Mouse (Mus musculus): ENCODE measurements around the gene Nradd. TPM values are rescaled to one million over a fixed set of nuclear protein-coding genes. Genes with fewer than 3 reads are reported as not detected.
A peak's percentile ranks its signal among the peaks of the same experiment; 100 is the strongest.

The Nradd gene
- 1 to 10 TPM; 2.4 to 3.4 TPM for polyA plus RNA-seq (2017; shearing (Covaris generic))

DNA sequence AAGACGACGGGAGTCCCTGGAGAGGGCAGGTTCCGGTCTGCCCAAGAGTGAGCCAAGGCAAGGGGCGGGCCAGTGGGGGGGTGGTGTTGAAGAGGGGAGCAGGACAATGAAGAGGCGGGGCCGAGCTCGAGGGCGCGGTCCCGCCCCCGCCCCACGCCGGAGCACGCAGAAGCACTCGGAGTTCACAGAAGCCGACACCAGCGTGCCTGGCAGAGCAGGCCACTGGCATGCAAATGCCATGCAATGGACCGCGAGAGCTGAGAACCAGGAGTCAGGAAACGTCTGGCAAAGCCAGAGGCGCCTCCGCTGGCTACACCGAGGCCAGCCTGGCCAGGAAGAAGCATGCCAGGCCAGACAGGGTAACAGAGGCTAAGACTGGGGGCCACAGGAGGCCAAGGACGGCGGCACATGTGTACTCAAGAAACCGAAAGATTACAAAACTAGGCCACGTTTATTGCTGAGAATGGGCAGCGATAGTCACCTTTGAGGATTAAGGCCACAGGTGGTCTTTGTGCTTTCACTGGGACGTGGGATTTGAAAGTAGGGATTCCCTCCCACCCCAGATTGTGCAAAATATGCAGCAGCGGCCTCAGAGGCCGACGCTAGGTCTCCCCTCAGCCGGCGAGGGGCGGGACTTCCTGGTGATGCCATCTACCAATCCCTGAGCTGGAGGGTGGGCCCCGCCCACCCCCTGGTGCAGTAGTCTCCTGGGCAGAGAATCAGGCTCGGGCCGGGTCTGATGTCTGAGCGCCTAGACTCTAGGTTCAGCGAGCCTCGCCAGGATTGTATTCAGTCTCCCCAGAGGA is at the start of gene Nradd:
Gene Nradd, minus strand, starts transcription at position 92 of the 806 bp plus-strand sequence.
- ATAC-seq, result no peak

GRCm38 (mm10) chr9:110673107-110673752 is 49.0 kb upstream of the Nradd start:
- no peak for ATAC-seq

GRCm38 (mm10) chr9:110672462-110673106 is 48.3 kb upstream of the Nradd start:
- ATAC-seq, result no peak

DNA sequence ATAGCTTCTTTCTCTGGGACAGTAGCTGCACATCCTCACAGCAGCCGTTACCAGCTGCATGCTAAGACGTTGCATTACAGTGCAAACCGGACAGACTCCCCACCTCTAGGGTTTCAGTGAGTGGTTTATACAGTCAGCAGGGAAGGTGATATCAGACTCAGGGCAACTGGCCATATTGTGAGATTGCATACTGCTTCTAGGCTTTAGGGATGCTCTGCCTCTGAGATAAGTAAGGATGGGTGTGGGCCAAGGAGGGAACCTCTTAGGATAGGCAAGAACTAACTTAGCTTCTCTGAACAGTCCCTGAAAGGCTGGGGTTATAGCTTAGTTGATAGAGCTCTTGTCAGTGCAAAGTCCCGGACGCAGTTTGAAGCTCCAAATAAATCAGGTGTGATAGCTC is 45.5 kb upstream of the Nradd start:
- no peak for ATAC-seq

- ATAC-seq, result no peak
Observed at GRCm38 (mm10) chr9:110668601-110669293, 44.5 kb upstream of the Nradd start.

DNA sequence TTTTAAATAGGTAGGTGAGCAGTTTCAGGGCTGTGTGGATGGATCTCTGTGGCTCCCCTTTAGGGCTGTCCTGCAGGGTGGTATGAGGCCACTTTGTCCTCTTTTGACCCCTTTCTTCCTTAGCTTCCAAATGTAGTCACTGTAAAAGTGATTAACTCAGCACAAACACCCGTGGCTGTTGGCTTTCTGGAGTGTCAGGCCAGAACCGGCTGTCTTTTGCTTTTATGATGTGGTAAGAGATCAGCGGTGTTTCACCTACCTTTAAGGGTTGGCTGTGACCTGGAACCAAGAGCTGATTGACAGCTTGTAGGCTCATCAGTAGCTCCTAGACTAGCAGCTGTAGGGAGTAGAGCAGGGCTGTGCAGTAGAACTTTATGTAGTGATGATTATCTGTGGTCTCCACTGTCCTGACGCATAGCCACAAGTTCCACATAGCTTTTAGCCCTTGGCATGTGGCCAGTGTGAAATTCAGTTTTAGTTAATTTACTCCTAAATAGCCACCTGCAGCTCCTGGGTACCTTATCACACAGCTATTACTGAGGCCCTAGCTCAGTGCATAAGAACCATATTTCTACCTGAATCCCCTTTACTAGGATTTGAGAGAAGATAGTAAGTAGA is 43.1 kb upstream of the Nradd start:
- ATAC-seq, result no peak

GRCm38 (mm10) chr9:110666374-110666773 is 42.1 kb upstream of the Nradd start:
- no peak for ATAC-seq

DNA sequence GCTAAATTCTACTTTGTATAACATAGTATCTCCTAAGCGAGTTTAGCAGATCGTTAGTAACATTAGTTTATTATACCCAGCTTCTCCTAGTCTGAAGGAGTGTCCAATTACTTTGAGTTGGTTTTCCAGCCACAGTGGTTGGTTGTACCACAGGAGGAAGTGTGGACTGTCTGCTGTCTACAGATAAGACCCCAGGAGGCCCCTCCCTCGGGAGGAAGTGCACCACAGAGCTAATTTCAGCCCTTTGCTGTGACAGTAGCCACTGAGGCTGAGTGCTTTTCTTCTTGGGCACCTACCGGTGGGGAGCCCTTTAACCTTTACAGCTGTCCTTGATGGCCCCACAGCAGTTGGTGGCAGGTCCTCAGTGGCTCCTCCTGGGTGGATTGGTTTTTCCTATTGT is 41.7 kb upstream of the Nradd start:
- ATAC-seq, result no peak

DNA sequence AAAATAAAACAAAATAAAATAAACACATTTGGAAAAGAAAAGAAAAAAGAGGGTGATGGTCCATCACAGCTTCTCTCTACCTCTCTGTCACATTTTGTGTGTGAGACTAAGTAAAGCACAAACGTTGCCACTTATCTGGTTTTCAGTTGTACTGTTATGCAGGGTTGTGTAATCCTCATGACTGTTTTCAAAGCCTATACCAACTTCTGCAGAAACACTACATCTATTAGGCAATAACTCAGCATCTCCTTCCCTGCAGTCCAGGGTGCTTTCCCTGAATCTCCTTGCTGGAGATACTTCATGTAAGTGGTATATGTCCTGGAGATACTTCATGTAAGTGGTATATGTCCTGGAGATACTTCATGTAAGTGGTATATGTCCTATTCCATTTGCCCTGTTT is 38.6 kb upstream of the Nradd start:
- no peak for ATAC-seq

DNA sequence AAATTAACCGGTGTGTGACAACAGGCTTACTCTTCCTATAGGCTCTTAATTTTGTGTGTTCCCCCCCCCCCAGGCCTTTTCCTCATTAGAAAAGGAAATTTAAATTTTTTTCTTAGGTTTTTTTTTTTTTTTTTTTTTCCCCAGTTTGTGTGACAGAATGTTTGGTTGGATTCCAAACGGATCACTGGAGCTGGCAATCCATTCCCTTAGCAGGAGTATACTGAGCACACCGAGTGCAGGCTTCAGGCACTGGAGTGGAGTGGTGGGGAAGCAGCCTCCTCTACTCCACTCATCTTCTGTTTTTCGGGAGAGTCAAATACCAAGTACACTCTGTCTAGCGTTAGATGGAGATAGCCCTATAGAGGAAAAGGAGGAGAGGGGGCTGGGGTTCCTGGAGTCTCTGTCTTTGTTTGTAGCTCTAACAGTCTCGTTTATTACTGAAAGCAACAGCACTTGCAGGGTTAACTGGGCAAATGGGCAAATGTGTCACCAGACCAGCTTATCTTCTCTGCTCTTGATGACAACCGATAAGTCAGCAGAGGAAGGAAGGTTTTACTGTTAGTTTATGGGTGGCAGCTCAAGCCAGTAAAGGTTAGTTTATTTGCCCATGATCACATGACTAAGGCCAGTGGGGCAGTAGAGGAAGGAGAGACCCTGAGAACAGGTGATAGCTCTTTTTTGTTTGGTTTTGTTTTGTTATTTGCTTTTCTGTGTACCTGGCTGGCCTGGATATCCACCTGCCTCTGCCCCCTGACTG is 36.8 kb upstream of the Nradd start:
- no peak for ATAC-seq

DNA sequence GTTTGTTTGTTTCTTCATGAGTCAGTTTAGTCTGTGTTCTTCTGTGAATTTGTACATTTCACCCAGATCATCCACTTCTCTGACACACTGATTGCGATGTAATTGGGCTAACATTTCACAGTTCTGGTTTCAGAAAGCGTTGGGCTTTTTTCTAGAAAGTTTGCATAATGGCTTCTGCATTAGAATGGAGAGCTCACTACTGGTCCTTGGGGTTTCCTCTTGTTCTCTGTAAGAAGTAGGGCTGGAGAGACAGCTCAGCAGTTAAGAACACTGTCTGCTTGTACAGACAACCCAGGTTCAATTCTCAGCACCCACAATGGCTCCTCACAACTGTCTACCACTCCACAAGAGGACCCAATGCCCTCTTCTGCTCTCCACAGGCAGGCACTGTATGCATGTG is 36.0 kb upstream of the Nradd start:
- no peak for ATAC-seq

GRCm38 (mm10) chr9:110659521-110659920 is 35.3 kb upstream of the Nradd start:
- no peak for ATAC-seq

- ATAC-seq, result peak; percentile 8
Observed at GRCm38 (mm10) chr9:110657474-110658078, 33.3 kb upstream of the Nradd start.

DNA sequence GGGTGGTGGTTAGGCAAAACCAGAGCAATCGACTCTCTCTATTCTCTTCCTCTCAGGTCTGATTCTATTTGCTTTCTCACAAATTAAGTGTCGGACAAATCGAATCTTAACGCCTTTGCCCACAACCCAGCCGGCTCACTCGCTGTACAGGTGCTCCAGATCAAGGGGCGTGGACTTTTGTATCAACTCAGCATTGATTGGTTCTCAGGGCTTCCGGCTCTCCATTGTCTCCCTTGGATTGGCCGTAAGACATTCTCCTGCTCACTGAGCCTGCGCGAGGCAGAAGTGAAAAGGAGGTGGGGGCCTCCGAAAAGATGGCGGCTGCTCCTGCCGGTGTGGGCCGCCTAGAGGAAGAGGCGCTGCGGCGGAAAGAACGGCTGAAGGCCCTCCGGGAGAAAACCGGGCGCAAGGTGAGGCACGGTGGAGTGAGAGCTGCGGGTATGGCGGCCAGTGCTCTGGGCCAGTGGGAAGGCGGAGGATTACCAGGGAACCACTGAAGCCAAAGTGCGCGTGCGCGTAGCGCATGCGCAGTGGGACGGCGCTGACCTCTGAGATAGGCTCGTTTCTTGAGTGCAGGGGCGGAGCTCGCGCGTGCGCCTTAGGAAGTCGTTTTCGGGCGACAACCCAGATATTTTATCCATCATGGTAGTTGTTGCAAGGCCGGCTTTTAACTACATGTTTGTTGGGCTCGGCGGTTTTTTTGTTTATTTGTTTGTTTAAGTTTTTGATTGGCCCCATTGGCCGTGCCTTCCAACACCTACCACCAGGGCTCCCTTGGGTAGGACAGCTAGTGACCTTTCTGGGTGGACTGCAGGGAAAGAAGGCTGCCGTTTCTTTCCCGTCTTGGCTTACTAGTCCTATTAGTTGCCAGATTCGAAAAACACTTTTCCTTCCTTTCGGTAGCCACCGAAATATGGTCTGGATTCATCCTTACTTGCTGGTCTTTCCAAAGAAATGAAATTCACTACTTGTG is 32.3 kb upstream of the Nradd start, which contains the start of gene Ccdc12:
Gene Ccdc12, plus strand, starts transcription at position 255 of the 973 bp plus-strand sequence.
- ATAC-seq, result peak; percentile 80

DNA sequence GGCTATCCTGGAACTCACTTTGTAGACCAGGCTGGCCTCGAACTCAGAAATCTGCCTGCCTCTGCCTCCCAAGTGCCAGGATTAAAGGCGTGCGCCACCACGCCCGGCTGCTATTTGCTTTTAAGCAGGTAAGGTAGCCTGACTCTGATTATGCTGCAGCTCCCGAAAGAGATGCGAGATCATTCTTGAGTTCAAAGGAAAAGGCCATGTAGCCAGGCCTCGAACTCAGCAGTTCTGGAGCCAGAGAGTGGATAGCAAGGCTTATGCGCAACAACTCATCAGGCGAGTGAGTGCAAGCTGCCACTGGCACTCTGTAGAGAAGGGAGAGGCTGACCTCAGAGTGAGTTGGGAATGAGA is 31.4 kb upstream of the Nradd start:
- ATAC-seq, result no peak

GRCm38 (mm10) chr9:110654726-110655650 is 30.7 kb upstream of the Nradd start:
- ATAC-seq, result no peak

GRCm38 (mm10) chr9:110653655-110654461 is 29.6 kb upstream of the Nradd start, which contains the start of gene Nbeal2:
Gene Nbeal2 (minus strand): TSS chr9:110654161.
- peak; percentile 55 for ATAC-seq

All from activated CD4-positive, CD25-positive, alpha-beta regulatory T cell, adult 4 months (primary cell).